Mouse (Mus musculus): ENCODE measurements around the gene Lman2. TPM values are rescaled to one million over a fixed set of nuclear protein-coding genes. Genes with fewer than 3 reads are reported as not detected.
A peak's percentile ranks its signal among the peaks of the same experiment; 100 is the strongest.

Gene Lman2
- polyA plus RNA-seq (2015; fragmentation: Nextera tagmentation; extraction: Ambion mirVana) = 55.2 and 57.1 TPM in 2 replicates

DNA sequence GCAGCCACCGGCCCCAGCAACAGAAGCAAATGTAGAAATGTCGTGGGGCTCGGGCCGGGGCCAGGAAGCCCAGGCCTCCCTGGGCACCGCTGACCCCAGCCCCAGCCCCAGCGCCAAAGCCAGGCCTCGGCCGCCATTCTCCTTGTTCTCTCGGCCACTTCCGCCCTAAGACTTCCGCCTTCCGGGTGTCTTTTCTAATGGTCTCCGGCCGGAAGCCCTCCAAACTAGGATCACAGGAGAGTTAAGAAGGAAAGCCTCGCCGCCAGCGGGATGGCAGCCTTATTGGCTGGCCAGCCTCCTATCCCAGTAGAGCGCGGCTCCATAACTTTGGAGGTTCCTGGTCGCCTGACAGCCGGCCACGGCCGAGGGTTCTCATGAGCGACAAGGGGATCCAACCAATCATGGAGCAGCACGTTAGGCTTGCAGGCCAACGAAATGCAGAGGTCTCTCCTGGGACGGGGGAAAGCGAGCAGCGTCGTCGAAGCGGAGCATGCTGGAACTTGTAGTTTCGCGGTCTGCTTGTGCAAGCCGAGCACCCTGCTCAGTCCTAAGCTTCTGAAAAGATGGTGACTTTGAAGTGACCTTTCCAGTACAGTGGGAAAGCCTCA lies at the start of gene Lman2:
Lman2 (minus strand) TSS at position 331 of the 608 bp plus-strand sequence.
- Histone ChIP-seq H3K36me3 (peaks cover 31% of the 10 kb centered on the region), H3K4me3 (peak within 1 kb of the TSS; percentile 94), H3K27ac (peak within 1 kb of the TSS; percentile 90), H3K9ac (peak within 1 kb of the TSS; percentile 93), H3K4me1 (replicated peaks) (peaks cover 39% of the 10 kb centered on the region), H3K27me3 (peaks cover 14% of the 10 kb centered on the region), H3K9me3 (no peaks in the 10 kb centered on the region), H3K4me2 (peak within 1 kb of the TSS; percentile 96)
- WGBS = under 1% methylated on average over 35 of the region's 35 CpGs
- peak; percentile 99 for ATAC-seq (ENCODE audit: low FRiP score)

DNA sequence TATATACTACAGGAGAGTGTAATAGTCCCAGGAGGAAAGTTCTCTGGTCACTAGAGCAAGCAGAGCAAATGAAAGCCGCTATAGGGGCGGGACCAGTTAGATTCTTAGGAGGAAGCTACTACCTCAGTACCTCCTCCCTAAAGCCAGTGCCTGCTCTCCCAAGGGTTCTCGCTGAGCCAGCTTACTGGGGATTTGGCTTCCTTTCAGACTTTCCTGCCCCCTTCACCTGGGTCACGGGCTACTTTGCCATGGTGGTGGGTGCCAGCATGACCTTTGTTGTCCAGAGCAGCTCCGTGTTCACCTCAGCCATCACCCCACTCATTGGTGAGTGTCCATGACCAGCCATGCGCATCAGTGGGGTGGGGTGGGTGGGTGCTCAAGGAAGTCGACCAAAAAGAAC lies 49.2 kb upstream of the Lman2 start:
- Histone ChIP-seq H3K4me1 (replicated peaks) (peaks cover 9% of the 10 kb centered on the region), H3K27ac (no peak overlapping the region), H3K27me3 (peaks cover 32% of the 10 kb centered on the region), H3K4me3 (no peak overlapping the region), H3K36me3 (no peaks in the 10 kb centered on the region), H3K9ac (no peak overlapping the region), H3K4me2 (no peak overlapping the region), H3K9me3 (no peaks in the 10 kb centered on the region)
- 75% methylated on average over 7 of the region's 7 CpGs for WGBS
- ATAC-seq (ENCODE audit: low FRiP score) = no peak

DNA sequence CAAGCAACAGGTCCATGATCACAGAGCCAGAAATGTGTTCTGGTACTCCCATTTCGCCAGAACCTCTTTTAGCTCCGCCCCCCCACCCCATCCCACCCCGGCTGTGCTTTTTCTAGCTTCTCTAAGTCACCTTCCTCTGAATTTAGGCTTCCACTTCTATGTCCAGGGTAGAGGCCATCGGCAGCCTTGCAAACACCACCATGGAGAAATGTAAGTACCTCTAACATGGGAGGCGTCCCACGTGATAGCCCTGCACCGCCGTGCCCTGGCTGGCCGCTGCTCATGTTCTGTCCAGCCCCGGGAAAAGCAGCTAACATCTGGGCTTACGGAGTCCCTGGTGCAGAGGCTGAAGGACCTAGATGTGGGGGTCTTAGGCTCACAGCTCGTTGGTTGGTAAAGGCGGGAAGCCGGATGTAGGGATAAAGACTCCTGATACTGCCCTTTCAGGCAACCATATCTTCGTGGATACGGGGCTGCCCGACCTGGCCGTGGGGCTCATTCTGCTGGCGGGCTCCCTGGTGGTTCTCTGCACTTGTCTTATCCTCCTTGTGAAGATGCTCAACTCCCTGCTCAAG lies 46.0 kb upstream of the Lman2 start:
- no peaks in the 10 kb centered on the region for H3K36me3 ChIP-seq
- H3K4me2 ChIP-seq = no peak overlapping the region
- H3K9ac ChIP-seq = no peak overlapping the region
- WGBS = 89% methylated on average over 19 of the region's 19 CpGs
- no peak overlapping the region for H3K27ac ChIP-seq
- no peak overlapping the region for H3K4me3 ChIP-seq
- no peaks in the 10 kb centered on the region for H3K9me3 ChIP-seq
- H3K4me1 ChIP-seq (replicated peaks) = peaks cover 19% of the 10 kb centered on the region
- no peak for ATAC-seq (ENCODE audit: low FRiP score)
- peaks cover 18% of the 10 kb centered on the region for H3K27me3 ChIP-seq

DNA sequence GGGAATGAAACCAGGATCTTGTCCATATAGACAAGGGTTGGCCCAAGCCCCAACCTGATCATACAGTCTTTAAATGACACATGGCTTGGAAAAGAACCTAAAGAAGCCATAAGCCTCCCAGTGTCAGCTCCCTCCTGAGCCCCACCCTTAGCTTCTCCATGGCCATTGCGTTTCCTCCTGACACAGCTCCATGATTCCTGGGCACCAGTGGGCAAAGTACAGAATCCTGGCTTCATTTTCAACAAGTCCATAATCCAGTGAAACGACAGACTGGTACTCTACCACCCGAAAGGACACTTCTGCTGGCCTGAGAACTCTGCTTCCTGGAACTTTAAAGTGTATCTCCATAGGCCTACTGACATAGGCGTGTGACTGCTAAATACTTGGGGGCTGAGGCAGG lies 44.8 kb upstream of the Lman2 start:
- Histone ChIP-seq H3K9ac (no peak overlapping the region), H3K36me3 (no peaks in the 10 kb centered on the region), H3K27me3 (peaks cover 10% of the 10 kb centered on the region; the same call in 1 of the 2 replicates), H3K4me1 (replicated peaks) (peaks cover 29% of the 10 kb centered on the region), H3K4me2 (no peak overlapping the region), H3K4me3 (no peak overlapping the region), H3K9me3 (no peaks in the 10 kb centered on the region), H3K27ac (no peak overlapping the region)
- 87% methylated on average over 4 of the region's 4 CpGs for WGBS
- ATAC-seq (ENCODE audit: low FRiP score) = no peak

DNA sequence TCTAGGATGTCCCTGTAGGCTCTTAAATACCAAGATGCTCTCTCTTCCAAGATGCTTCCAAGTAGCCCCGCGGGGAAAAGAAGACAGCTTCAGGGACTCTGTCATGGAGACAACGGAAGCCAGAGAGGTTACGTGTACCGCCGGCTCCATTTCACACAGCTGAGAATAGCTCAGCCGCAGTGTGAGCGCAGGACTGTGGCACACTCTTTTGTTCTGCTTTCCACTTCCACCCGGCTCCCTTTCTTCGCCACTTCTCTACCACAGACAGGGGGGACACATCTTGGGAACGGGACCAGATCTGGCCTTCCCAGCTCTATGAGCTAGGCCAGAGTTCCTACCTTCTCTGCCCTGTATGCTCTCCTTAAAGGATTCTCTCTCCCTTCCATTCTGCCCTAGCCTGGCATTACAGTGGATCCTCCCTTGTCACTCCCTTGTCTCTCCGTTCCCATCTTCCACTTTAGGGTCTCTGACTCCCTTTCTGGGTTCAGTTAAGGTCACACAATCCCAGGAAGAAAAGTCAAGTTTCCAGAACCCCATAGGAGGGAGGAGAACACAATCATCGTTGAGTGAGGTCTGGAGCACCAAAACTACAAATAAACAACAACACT lies 43.3 kb upstream of the Lman2 start:
- peak; percentile 59 for ATAC-seq (ENCODE audit: low FRiP score)
- Histone ChIP-seq H3K4me2 (0 out of 2 replicates have a peak overlapping the region, but pooled peaks have one; percentile 22), H3K4me1 (replicated peaks) (peaks cover 29% of the 10 kb centered on the region), H3K9me3 (no peaks in the 10 kb centered on the region), H3K4me3 (no peak overlapping the region), H3K9ac (peak overlapping the region; percentile 64), H3K27me3 (peaks cover 6% of the 10 kb centered on the region; the same call in 1 of the 2 replicates), H3K36me3 (no peaks in the 10 kb centered on the region), H3K27ac (peak overlapping the region; percentile 83)
- WGBS = 60% methylated on average over 13 of the region's 13 CpGs

DNA sequence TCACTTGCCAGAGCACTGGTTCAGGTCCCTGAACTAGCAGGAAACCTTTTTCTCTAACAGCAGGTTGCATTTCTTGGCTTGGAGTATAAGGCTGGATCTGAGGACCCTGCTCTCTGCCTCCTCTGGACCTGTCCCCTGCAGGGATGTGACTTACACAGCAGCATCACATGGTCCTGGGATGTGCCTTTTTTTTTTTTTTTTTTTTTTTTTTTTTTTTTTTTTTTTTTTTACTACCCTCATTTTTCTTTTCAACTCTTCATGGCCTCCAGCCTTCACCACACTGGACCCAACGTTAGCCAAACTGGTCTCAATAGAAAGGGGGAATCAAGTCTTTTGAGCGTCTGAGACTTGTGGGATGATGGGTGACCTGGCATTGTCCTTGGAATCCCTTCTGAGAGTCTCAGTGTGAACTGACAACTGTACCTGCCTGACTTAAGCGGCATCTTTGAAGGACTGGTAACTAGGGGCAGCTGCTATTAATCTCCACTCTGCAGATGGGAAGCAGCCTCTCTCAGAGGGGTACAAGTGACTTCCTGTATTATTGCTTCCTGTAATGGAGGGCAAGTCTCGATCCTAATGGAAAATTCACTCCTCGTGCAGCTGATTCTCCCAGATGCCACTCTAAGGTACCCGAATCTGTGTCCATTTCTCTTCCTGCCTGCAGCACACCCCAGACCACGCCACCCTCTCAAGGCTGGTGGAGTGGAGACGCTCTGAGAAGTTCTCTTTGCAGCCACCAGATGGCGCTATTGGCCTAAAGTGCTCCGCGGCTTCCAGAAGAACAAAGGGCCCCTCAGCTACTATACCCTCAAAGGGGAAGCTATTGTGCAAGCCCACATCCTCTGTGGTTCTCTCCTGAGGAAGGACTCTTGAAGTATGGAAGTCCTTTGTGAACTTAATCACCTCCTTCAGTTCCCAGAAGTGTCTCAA lies 42.5 kb upstream of the Lman2 start:
- Histone ChIP-seq H3K4me3 (no peak overlapping the region), H3K36me3 (no peaks in the 10 kb centered on the region), H3K27me3 (peaks cover 6% of the 10 kb centered on the region; the same call in 1 of the 2 replicates), H3K9me3 (no peaks in the 10 kb centered on the region), H3K4me2 (0 out of 2 replicates have a peak overlapping the region, but pooled peaks have one; percentile 22), H3K4me1 (replicated peaks) (peaks cover 29% of the 10 kb centered on the region), H3K27ac (peak overlapping the region; percentile 83), H3K9ac (peak overlapping the region; percentile 64)
- peak; percentile 86 for ATAC-seq (ENCODE audit: low FRiP score)
- WGBS = 11% methylated on average over 11 of the region's 11 CpGs

DNA sequence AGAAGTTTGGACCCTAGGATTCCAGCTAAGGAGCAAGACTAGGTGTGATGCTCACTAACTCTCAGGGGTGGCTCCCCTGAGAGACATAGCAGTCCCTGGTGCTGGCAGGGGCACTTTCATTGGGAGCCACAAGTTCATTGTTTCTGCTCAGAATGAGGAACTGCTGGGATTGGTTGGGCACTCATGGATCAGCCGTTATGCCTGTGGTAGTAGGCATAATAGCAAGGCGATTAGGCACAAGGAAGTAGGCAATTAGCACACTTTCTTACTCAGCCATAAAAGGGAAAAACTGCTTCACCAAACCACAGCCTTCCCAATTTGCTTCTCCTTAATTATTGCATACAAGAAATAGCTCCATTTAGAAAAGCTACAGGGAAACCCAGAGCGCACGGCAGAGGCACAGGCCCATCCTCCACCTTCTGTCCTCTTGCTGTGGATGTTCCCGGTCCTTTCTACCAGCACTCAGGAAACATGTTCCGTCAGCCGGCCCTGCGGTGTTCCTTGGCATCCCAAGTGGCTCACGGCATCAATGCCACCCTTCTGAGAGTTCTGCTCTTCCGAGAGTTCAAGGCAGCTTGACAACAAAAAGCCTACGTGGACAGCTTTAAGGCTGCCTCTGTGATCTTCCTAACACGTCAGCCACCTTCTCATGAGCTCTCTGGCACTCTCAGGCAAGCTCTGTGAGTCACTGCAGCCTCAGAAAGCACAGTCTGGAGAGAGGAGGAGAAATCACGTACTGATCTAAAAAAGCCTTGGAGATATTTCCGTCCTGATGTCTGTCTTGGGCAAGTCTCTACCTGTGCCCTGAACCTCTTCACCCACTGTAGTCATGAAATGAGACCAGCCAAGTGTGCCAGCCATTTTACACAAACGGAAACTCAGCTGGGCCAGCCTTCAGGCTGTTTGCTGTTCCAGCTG lies 41.6 kb upstream of the Lman2 start:
- no peak overlapping the region for H3K4me3 ChIP-seq
- no peak overlapping the region for H3K4me2 ChIP-seq
- H3K36me3 ChIP-seq = no peaks in the 10 kb centered on the region
- ATAC-seq (ENCODE audit: low FRiP score) = no peak
- peak overlapping the region; percentile 80 for H3K27ac ChIP-seq
- H3K27me3 ChIP-seq = peaks cover 10% of the 10 kb centered on the region; the same call in 1 of the 2 replicates
- WGBS = 69% methylated on average over 15 of the region's 15 CpGs
- H3K4me1 ChIP-seq (replicated peaks) = peaks cover 29% of the 10 kb centered on the region
- H3K9me3 ChIP-seq = no peaks in the 10 kb centered on the region
- no peak overlapping the region for H3K9ac ChIP-seq

DNA sequence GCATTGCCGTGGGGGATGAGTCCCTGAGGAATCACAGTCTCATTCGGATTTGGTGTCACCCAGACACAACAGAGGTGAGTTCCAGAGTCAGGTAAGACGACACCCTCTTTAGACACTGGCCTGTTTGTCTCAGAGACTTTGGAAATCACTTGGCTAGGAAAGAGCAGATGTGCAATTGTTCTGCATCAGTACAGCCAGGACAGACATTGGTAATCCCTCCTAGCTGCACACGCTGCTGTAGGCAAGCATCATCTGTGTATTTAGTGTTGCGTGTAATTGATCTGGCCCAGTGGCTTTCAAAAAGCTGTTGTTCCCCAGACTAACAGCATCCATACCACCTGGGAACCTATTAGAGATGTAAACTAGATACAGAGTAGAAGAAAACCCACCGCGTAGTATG lies 40.7 kb upstream of the Lman2 start:
- peak overlapping the region; percentile 80 for H3K27ac ChIP-seq
- peak; percentile 27; the same call in 1 of the 2 replicates for ATAC-seq (ENCODE audit: low FRiP score)
- H3K4me3 ChIP-seq = no peak overlapping the region
- no peaks in the 10 kb centered on the region for H3K36me3 ChIP-seq
- H3K9ac ChIP-seq = no peak overlapping the region
- H3K4me2 ChIP-seq = no peak overlapping the region
- H3K4me1 ChIP-seq (replicated peaks) = peaks cover 29% of the 10 kb centered on the region
- peaks cover 10% of the 10 kb centered on the region; the same call in 1 of the 2 replicates for H3K27me3 ChIP-seq
- WGBS = 59% methylated on average over 7 of the region's 7 CpGs
- no peaks in the 10 kb centered on the region for H3K9me3 ChIP-seq

DNA sequence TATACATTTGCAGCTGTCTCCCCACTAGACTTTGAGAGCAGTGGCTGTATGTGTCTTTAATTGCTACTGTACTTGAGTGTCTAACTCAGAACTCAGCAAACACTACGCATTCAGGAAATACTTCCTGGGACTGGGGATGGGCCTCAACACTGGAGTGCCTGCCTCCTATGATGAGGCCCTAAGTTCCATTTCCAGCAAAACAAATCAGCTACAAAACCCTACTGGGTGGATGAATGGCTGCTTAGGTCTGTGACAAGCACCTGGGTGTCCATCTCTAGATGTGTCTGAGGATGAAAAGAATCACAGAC lies 37.4 kb upstream of the Lman2 start:
- H3K9me3 ChIP-seq = no peaks in the 10 kb centered on the region

DNA sequence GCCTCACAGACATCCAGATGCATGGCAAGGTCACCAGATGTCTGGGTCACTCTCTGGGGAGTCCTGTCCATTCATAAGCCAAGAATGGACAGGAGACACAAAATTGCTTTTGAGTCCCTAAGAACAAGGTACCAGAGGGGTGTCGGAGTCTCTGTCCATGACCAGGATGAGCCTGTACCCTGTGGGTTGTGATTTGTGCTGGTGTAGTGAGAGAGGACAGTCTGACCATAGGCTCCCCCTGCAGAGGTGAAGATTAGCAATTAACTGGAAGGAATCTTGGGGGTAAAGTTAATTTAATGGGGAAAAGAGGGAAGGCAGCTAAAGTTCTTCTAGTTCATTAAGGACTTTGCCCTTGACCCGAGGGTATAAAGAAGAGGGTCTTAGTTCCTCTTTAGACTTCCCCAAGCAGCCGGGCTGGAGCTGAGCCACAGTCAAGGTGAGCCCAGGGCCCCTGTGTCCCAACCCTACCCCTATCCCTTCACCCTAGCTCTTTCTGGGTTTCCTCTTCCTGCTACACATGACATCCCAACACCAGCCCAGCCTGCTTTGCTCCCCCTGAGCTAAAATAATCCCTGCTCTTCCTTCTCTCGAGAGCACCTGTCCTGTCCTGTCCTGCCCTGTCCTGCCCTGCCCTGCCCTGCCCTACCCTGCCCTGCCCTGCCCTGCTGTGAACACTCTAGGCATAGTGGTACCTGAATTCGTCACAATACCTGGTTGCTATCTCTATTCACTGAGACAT lies 36.9 kb upstream of the Lman2 start:
- H3K9ac ChIP-seq = no peak overlapping the region
- no peak overlapping the region for H3K4me2 ChIP-seq
- 68% methylated on average over 5 of the region's 5 CpGs for WGBS
- peaks cover 14% of the 10 kb centered on the region for H3K27me3 ChIP-seq
- ATAC-seq (ENCODE audit: low FRiP score) = no peak
- no peaks in the 10 kb centered on the region for H3K9me3 ChIP-seq
- H3K4me3 ChIP-seq = no peak overlapping the region
- peaks cover 18% of the 10 kb centered on the region for H3K4me1 ChIP-seq (replicated peaks)
- H3K36me3 ChIP-seq = no peaks in the 10 kb centered on the region
- no peak overlapping the region for H3K27ac ChIP-seq

More for the DNA sequence above, 37.4 kb upstream of the Lman2 start:
- peaks cover 14% of the 10 kb centered on the region for H3K27me3 ChIP-seq
- no peak overlapping the region for H3K27ac ChIP-seq
- ATAC-seq (ENCODE audit: low FRiP score) = no peak
- no peak overlapping the region for H3K9ac ChIP-seq
- 85% methylated on average over 1 of the region's 1 CpGs for WGBS
- H3K4me3 ChIP-seq = no peak overlapping the region
- H3K36me3 ChIP-seq = no peaks in the 10 kb centered on the region
- peaks cover 19% of the 10 kb centered on the region for H3K4me1 ChIP-seq (replicated peaks)
- H3K4me2 ChIP-seq = no peak overlapping the region

DNA sequence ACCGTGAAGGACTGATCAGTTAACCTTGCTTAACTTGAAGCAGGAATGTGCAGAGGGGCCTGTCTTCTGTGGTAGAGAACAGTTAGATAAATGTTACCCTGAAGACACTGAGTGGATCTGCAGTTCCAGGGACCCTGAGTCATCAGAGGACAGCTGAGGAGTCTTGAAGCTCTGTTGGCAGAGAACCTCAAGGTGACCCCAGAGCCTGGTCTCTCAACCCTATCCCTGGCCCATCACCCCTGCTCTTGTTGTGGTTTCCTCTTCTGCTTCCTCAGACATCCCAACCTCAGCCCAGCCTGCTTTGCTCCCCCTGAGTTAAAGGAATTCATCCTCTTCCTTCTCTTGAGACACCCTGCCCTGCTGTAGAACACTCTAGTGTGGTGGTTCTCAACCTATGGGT lies 35.5 kb upstream of the Lman2 start, which contains the start of gene Slc34a1:
Slc34a1 (plus strand) TSS at position 100 of the 400 bp plus-strand sequence.
- H3K4me1 ChIP-seq (replicated peaks) = peaks cover 4% of the 10 kb centered on the region
- no peaks in the 10 kb centered on the region for H3K36me3 ChIP-seq
- no peak for ATAC-seq (ENCODE audit: low FRiP score)
- H3K4me2 ChIP-seq = no peak within 1 kb of the TSS
- peaks cover 14% of the 10 kb centered on the region for H3K27me3 ChIP-seq
- no peak within 1 kb of the TSS for H3K27ac ChIP-seq
- no peaks in the 10 kb centered on the region for H3K9me3 ChIP-seq
- no peak within 1 kb of the TSS for H3K4me3 ChIP-seq
- 89% methylated on average over 1 of the region's 1 CpGs for WGBS
- H3K9ac ChIP-seq = no peak within 1 kb of the TSS
